Mouse (Mus musculus) MEL (cell line): ENCODE measurements around the gene Asna1. TPM values are rescaled to one million over a fixed set of nuclear protein-coding genes. Genes with fewer than 3 reads are reported as not detected.

Experiments used
- DNase-seq: peaks from one replicate; pipeline ENCODE4 v3.0.0; 2011; ENCODE audit warnings: low read depth, low spot score
- H3K27ac ChIP-seq: 2 replicates; pipeline ENCODE4 v1.5.1; 2012; ENCODE audit warnings: low read depth, mild to moderate bottlenecking, control low read depth, low read length, moderate library complexity; ENCODE audit not compliant: control insufficient read depth
- H3K27me3 ChIP-seq, 2 experiments: fragments of 150-350 bp in 1 of 2; sonication (generic) in 1 of 2; 2 replicates each; pipeline ENCODE4 v1.6.1; 2012; ENCODE audit warnings: low read length in 2 of 2, mild to moderate bottlenecking in 2 of 2, improper control_type of control experiment in 1 of 2, moderate library complexity in 1 of 2; ENCODE audit not compliant: insufficient read depth in 2 of 2, control insufficient read depth in 1 of 2
- H3K36me3 ChIP-seq, 2 experiments: 2 replicates each; pipeline ENCODE4 v1.6.1; 2012 to 2014; ENCODE audit warnings: low read length in 2 of 2, improper control_type of control experiment in 1 of 2, inconsistent platforms in 1 of 2, mild to moderate bottlenecking in 1 of 2; ENCODE audit not compliant: insufficient read depth in 2 of 2, control insufficient read depth in 1 of 2
- H3K4me1 ChIP-seq, 2 experiments: fragments of 150-350 bp in 1 of 2; sonication (generic) in 1 of 2; 2 replicates each; pipeline ENCODE4 v1.6.1; 2012; ENCODE audit warnings: low read length in 2 of 2, improper control_type of control experiment in 1 of 2, mild to moderate bottlenecking in 1 of 2; ENCODE audit not compliant: insufficient read depth in 2 of 2, control insufficient read depth in 1 of 2
- H3K4me3 ChIP-seq, 2 experiments: fragments of 150-350 bp in 1 of 2; sonication (generic) in 1 of 2; 2 replicates each; pipeline ENCODE4 v1.5.1; 2012; ENCODE audit warnings: low read depth in 2 of 2, low read length in 2 of 2, mild to moderate bottlenecking in 2 of 2, moderate library complexity in 2 of 2, control low read depth in 1 of 2, improper control_type of control experiment in 1 of 2; ENCODE audit not compliant: control insufficient read depth in 1 of 2, insufficient read depth in 1 of 2
- H3K79me2 ChIP-seq: 2 replicates; pipeline ENCODE4 v1.6.1; 2012; ENCODE audit warnings: mild to moderate bottlenecking, low read length, moderate library complexity; ENCODE audit not compliant: control insufficient read depth, poor library complexity, insufficient read depth
- H3K9ac ChIP-seq: 2 replicates; pipeline ENCODE4 v1.6.1; 2012; ENCODE audit warnings: low read depth, mild to moderate bottlenecking, control low read depth, low read length, moderate library complexity; ENCODE audit not compliant: control insufficient read depth, poor library complexity, severe bottlenecking
- H3K9me3 ChIP-seq: fragments of 150-350 bp; sonication (generic); replicated peaks from 2 replicates; pipeline ENCODE4 v1.6.1; 2012; ENCODE audit warnings: mild to moderate bottlenecking, low read length, improper control_type of control experiment, moderate library complexity; ENCODE audit not compliant: insufficient read depth
- BHLHE40 ChIP-seq: IDR thresholded peaks from 2 replicates; pipeline ENCODE4 v1.6.1; 2012; ENCODE audit warnings: low read depth, mild to moderate bottlenecking, inconsistent platforms, low read length, improper control_type of control experiment, borderline replicate concordance
- CTCF ChIP-seq, 3 experiments: IDR thresholded peaks in 2 of 3; conservative IDR thresholded peaks in 1 of 3; 2 replicates each; pipeline ENCODE4 v1.5.1; 2011 to 2012; ENCODE audit warnings: low read length in 3 of 3, low read depth in 2 of 3, mild to moderate bottlenecking in 2 of 3, improper control_type of control experiment in 1 of 3, inconsistent platforms in 1 of 3, mixed read lengths in 1 of 3, moderate library complexity in 1 of 3; ENCODE audit not compliant: control insufficient read depth in 1 of 3, insufficient read depth in 1 of 3, poor library complexity in 1 of 3, severe bottlenecking in 1 of 3
- E2F4 ChIP-seq: IDR thresholded peaks from 2 replicates; pipeline ENCODE4 v1.6.1; 2011; ENCODE audit warnings: low read depth, low read length, improper control_type of control experiment, borderline replicate concordance
- ELF1 ChIP-seq: IDR thresholded peaks from 2 replicates; pipeline ENCODE4 v1.6.1; 2014; ENCODE audit warnings: low read depth, mild to moderate bottlenecking, inconsistent platforms, low read length, improper control_type of control experiment, moderate library complexity
- EP300 ChIP-seq, 2 experiments: IDR thresholded peaks; 2 replicates each; pipeline ENCODE4 v1.6.1; 2011; ENCODE audit warnings: improper control_type of control experiment in 2 of 2, low read length in 2 of 2, low read depth in 1 of 2, mild to moderate bottlenecking in 1 of 2
- ETS1 ChIP-seq: IDR thresholded peaks from 2 replicates; pipeline ENCODE4 v1.6.1; 2012; ENCODE audit warnings: low read depth, mild to moderate bottlenecking, inconsistent platforms, low read length, improper control_type of control experiment, moderate library complexity
- GABPA ChIP-seq: IDR thresholded peaks from 2 replicates; pipeline ENCODE4 v1.6.1; 2012; ENCODE audit warnings: low read depth, mild to moderate bottlenecking, inconsistent platforms, low read length, improper control_type of control experiment, moderate library complexity
- HCFC1 ChIP-seq: IDR thresholded peaks from 2 replicates; pipeline ENCODE4 v1.6.1; 2012; ENCODE audit warnings: low read depth, mild to moderate bottlenecking, inconsistent platforms, low read length, improper control_type of control experiment, moderate library complexity
- JUND ChIP-seq: IDR thresholded peaks from 2 replicates; pipeline ENCODE4 v1.6.1; 2011; ENCODE audit warnings: low read depth, mild to moderate bottlenecking, improper control_type of control experiment, low read length
- KAT2A ChIP-seq: conservative IDR thresholded peaks from 2 replicates; pipeline ENCODE4 v1.6.1; 2012; ENCODE audit warnings: low read depth, low read length, improper control_type of control experiment, inconsistent platforms
- MAFK ChIP-seq: IDR thresholded peaks from 2 replicates; pipeline ENCODE4 v1.6.1; 2011; ENCODE audit warnings: low read depth, mild to moderate bottlenecking, low read length, improper control_type of control experiment, borderline replicate concordance
- MAX ChIP-seq: IDR thresholded peaks from 2 replicates; pipeline ENCODE4 v1.6.1; 2011; ENCODE audit warnings: low read length, improper control_type of control experiment
- MAZ ChIP-seq: IDR thresholded peaks from 2 replicates; pipeline ENCODE4 v1.6.1; 2012; ENCODE audit warnings: low read depth, mild to moderate bottlenecking, inconsistent platforms, low read length, improper control_type of control experiment
- MEF2A ChIP-seq: IDR thresholded peaks from 2 replicates; pipeline ENCODE4 v1.6.1; 2014; ENCODE audit warnings: low read depth, mild to moderate bottlenecking, inconsistent platforms, low read length, improper control_type of control experiment; ENCODE audit not compliant: poor library complexity, insufficient replicate concordance, severe bottlenecking; ENCODE audit errors: extremely low read depth
- MXI1 ChIP-seq: IDR thresholded peaks from 2 replicates; pipeline ENCODE4 v1.6.1; 2011; ENCODE audit warnings: mild to moderate bottlenecking, low read depth, low read length, improper control_type of control experiment
- MYB ChIP-seq: IDR thresholded peaks from 2 replicates; pipeline ENCODE4 v1.6.1; 2011; ENCODE audit warnings: mild to moderate bottlenecking, low read depth, low read length, improper control_type of control experiment
- MYC ChIP-seq: IDR thresholded peaks from 2 replicates; pipeline ENCODE4 v1.6.1; 2011; ENCODE audit warnings: low read depth, mild to moderate bottlenecking, low read length, improper control_type of control experiment, moderate library complexity
- NELFE ChIP-seq: IDR thresholded peaks from 2 replicates; pipeline ENCODE4 v1.6.1; 2011; ENCODE audit warnings: low read depth, low read length, improper control_type of control experiment
- NRF1 ChIP-seq: IDR thresholded peaks from 2 replicates; pipeline ENCODE4 v1.6.1; 2014; ENCODE audit warnings: low read depth, mild to moderate bottlenecking, inconsistent platforms, low read length, improper control_type of control experiment, moderate library complexity; ENCODE audit not compliant: poor library complexity, insufficient read depth, severe bottlenecking
- POLR2A ChIP-seq, 2 experiments: IDR thresholded peaks; 2 replicates each; pipeline ENCODE4 v1.6.1; 2011 to 2012; ENCODE audit warnings: low read length in 2 of 2, mild to moderate bottlenecking in 2 of 2, control low read depth in 1 of 2, improper control_type of control experiment in 1 of 2, low read depth in 1 of 2, moderate library complexity in 1 of 2; ENCODE audit not compliant: control insufficient read depth in 1 of 2, insufficient read depth in 1 of 2, poor library complexity in 1 of 2
- POLR2AphosphoS2 ChIP-seq: IDR thresholded peaks from 2 replicates; pipeline ENCODE4 v1.6.1; 2011; ENCODE audit warnings: low read length, improper control_type of control experiment
- POLR2AphosphoS5 ChIP-seq: IDR thresholded peaks from 2 replicates; pipeline ENCODE4 v1.6.1; 2012; ENCODE audit warnings: low read depth, borderline replicate concordance, mild to moderate bottlenecking, inconsistent platforms, low read length, moderate library complexity, mixed read lengths
- RAD21 ChIP-seq: IDR thresholded peaks from 2 replicates; pipeline ENCODE4 v1.6.1; 2011; ENCODE audit warnings: mild to moderate bottlenecking, low read depth, low read length, improper control_type of control experiment
- RCOR1 ChIP-seq: IDR thresholded peaks from 2 replicates; pipeline ENCODE4 v1.6.1; 2012; ENCODE audit warnings: low read depth, mild to moderate bottlenecking, inconsistent platforms, low read length, improper control_type of control experiment
- SMC3 ChIP-seq: IDR thresholded peaks from 2 replicates; pipeline ENCODE4 v1.6.1; 2011; ENCODE audit warnings: low read depth, low read length, improper control_type of control experiment
- TAL1 ChIP-seq: IDR thresholded peaks from 2 replicates; pipeline ENCODE4 v1.6.1; 2012; ENCODE audit warnings: mild to moderate bottlenecking, inconsistent platforms, low read length, moderate library complexity, mixed read lengths
- TBP ChIP-seq: IDR thresholded peaks from 2 replicates; pipeline ENCODE4 v1.8.0; 2011; ENCODE audit warnings: low read depth, low read length, improper control_type of control experiment
- TCF12 ChIP-seq: IDR thresholded peaks from 2 replicates; pipeline ENCODE4 v1.6.1; 2014; ENCODE audit warnings: low read depth, mild to moderate bottlenecking, inconsistent platforms, low read length, improper control_type of control experiment, moderate library complexity
- UBTF ChIP-seq: IDR thresholded peaks from 2 replicates; pipeline ENCODE4 v1.6.1; 2012; ENCODE audit warnings: low read depth, mild to moderate bottlenecking, inconsistent platforms, low read length, improper control_type of control experiment, moderate library complexity, borderline replicate concordance; ENCODE audit not compliant: insufficient read depth
- USF1 ChIP-seq: IDR thresholded peaks from 2 replicates; pipeline ENCODE4 v1.6.1; 2014; ENCODE audit warnings: low read depth, mild to moderate bottlenecking, inconsistent platforms, low read length, improper control_type of control experiment, moderate library complexity
- USF2 ChIP-seq, 2 experiments: IDR thresholded peaks; 2 replicates each; pipeline ENCODE4 v1.6.1; 2011 to 2012; ENCODE audit warnings: improper control_type of control experiment in 2 of 2, low read length in 2 of 2, borderline replicate concordance in 1 of 2, inconsistent platforms in 1 of 2, low read depth in 1 of 2, mild to moderate bottlenecking in 1 of 2; ENCODE audit not compliant: insufficient read depth in 1 of 2
- ZC3H11A ChIP-seq: IDR thresholded peaks from 2 replicates; pipeline ENCODE4 v1.6.1; 2012; ENCODE audit warnings: low read depth, mild to moderate bottlenecking, inconsistent platforms, low read length, improper control_type of control experiment
- ZKSCAN1 ChIP-seq: IDR thresholded peaks from 2 replicates; pipeline ENCODE4 v1.6.1; 2012; ENCODE audit warnings: low read depth, mild to moderate bottlenecking, inconsistent platforms, low read length, improper control_type of control experiment, moderate library complexity
- ZMIZ1 ChIP-seq: IDR thresholded peaks from 2 replicates; pipeline ENCODE4 v1.6.1; 2012; ENCODE audit warnings: low read depth, mild to moderate bottlenecking, inconsistent platforms, low read length, improper control_type of control experiment, moderate library complexity
- ZNF384 ChIP-seq: IDR thresholded peaks from 2 replicates; pipeline ENCODE4 v1.6.1; 2012; ENCODE audit warnings: low read depth, mild to moderate bottlenecking, inconsistent platforms, low read length, improper control_type of control experiment
- polyA plus RNA-seq, 2 experiments: library from polyadenylated mRNA; stranded (reverse) in 1 of 2; unstranded in 1 of 2; fragments of >175 nt in 1 of 2; fragments of >200 nt in 1 of 2; gene quantifications; 2 replicates each; pipeline versions ENCODE4 v1.2.1 to v1.2.4; 2012; ENCODE audit warnings: low replicate concordance in 2 of 2, low read depth in 1 of 2; ENCODE audit not compliant: insufficient read length in 2 of 2, insufficient read depth in 1 of 2, missing spikeins in 1 of 2
- total RNA-seq: library from RNA; depleted of rRNA; stranded (reverse); fragments of 300-350 nt; gene quantifications from 2 replicates; pipeline ENCODE4 v1.2.3, GENCODE M21; 2012

Gene Asna1
- total and polyA plus RNA-seq, 3 experiments: 132 to 192 TPM; not detected in 1

DNA sequence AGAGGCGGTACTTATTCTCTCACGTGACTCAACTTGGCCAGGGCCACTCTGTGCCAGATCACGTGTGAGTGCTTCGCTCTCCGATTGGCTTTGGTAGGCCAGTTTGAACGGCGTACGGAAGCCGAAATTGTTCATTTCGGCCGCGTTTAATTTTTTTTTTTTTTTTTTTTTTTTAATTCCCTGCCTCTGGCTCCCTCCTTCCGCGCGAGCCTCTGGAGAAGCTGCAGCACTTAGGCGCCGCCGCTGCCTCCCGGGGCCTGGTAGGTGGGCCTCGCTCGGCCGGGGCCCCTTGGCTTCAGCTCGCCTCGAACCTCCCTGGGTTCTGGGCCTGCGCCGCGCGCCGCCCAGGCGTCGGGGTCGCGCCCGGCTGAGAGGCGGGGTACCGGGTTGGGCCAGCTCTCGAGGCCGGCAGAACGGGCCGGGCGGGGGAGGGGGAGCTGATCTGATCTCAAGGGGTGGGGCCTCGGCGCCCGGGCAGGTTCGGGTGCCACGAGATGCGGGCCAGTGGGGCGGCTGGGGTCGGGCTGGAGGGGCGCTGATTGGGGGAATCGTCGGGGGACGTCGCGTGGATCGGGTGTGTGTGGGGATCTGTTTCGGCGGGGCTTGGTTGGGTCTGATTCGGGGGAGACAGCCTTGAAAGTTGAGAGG is 11.8 kb upstream of the Asna1 start, which contains the start of gene Tnpo2:
Gene Tnpo2 (plus strand): TSS at position 198 of the 648 bp plus-strand sequence.
- Histone ChIP-seq H3K79me2 (peaks cover 52% of the 10 kb centered on the region), H3K9ac (peak within 1 kb of the TSS; percentile 99), H3K4me3 (peak within 1 kb of the TSS; percentile 86 to 88), H3K27me3 (no peaks in the 10 kb centered on the region), H3K4me1 (peaks cover 3 to 15% of the 10 kb centered on the region in 2 experiments), H3K36me3 (peaks cover 13 to 35% of the 10 kb centered on the region in 2 experiments), H3K9me3 (no peaks in the 10 kb centered on the region), H3K27ac (peak within 1 kb of the TSS; percentile 98)
- peak; percentile 99 for DNase-seq
- TF ChIP-seq MYC (peak; percentile 96), RCOR1 (no peak), NELFE (peak; percentile 72), EP300 (IDR thresholded peaks at IDR 0.05; ENCODE audit: low read depth in 1 of 2, low read length in 2 of 2) (peak in 1 of 2 experiments; percentile 50; a peak in 2 of 4 replicates), HCFC1 (peak; percentile 92), ZKSCAN1 (no peak; the same call in 1 of the 2 replicates), RAD21 (no peak), E2F4 (no peak), NRF1 (peak; percentile 54; the same call in 1 of the 2 replicates), MYB (no peak; the same call in 1 of the 2 replicates), BHLHE40 (peak; percentile 94), TAL1 (no peak), ZC3H11A (no peak), MAX (peak; percentile 97), MAFK (no peak; the same call in 1 of the 2 replicates), UBTF (peak; percentile 66; the same call in 1 of the 2 replicates), SMC3 (no peak), KAT2A (peak; percentile 78), ELF1 (no peak), MXI1 (peak; percentile 79), USF2 (IDR thresholded peaks at IDR 0.05; ENCODE audit: borderline replicate concordance in 1 of 2, insufficient read depth in 1 of 2, low read depth in 1 of 2, low read length in 2 of 2) (peak; percentile 94 to 98), GABPA (no peak), TCF12 (no peak; the same call in none of the 2 replicates), JUND (no peak), MEF2A (no peak), POLR2AphosphoS2 (peak; percentile 76; the same call in 1 of the 2 replicates), POLR2AphosphoS5 (0 out of 2 replicates have a peak, but pooled peaks have one; percentile 62), ETS1 (peak; percentile 29; the same call in 1 of the 2 replicates), CTCF (IDR thresholded peaks at IDR 0.05 in 2 of 3, conservative IDR thresholded peaks at IDR 0.05 in 1 of 3; ENCODE audit: control insufficient read depth in 1 of 3, insufficient read depth in 1 of 3, low read depth in 2 of 3, low read length in 3 of 3, poor library complexity in 1 of 3, severe bottlenecking in 1 of 3) (no peak), ZMIZ1 (no peak), MAZ (no peak), USF1 (peak; percentile 98), POLR2A (IDR thresholded peaks at IDR 0.05; ENCODE audit: control insufficient read depth in 1 of 2, insufficient read depth in 1 of 2, low read depth in 1 of 2, low read length in 2 of 2, poor library complexity in 1 of 2) (peak; percentile 63 to 90), ZNF384 (peak; percentile 100), TBP (no peak)
